Mouse (Mus musculus): ENCODE results near the gene Krt39. TPM values are rescaled to one million over a fixed set of nuclear protein-coding genes. Genes with fewer than 3 reads are reported as not detected.

The Krt39 gene
- polyA plus RNA-seq (2012; rRNA removed): not detected in 2 replicates

DNA sequence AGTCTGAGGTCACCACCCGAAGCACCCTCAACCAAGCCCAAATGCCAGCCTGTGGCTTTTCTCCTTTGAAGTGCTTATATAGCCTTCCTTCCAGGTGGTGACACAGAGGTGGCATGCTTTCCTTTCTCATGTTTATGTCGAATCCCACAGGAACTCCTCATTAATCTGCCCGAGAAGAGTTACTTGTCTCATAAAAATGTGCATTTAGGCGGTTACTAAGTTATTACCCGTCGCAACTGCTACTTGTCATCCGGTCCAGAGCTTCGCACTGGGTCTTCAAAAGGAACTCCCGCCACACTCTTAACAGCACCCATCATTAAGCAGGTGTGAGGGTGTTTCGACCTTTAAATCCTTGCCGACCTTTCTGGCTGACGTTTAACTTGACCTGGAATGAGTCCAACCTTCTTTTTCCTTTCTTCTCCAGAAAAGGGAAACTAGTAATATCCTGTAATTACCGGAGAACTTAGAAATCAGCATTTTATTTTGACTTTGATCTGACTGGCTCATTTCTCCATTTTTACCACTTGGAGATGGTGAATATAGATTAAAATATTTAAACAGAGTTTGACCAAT, at the start of gene Krt39:
Krt39 (minus strand) TSS at position 51 of the 573 bp plus-strand sequence.
- H3K4me3 ChIP-seq (ENCODE audit: low read depth, low read length): no peak within 1 kb of the TSS
- H3K4me1 ChIP-seq (ENCODE audit: control insufficient read depth, insufficient read depth, insufficient read length, low read length): no peaks in the 10 kb centered on the region
- TF ChIP-seq CTCF (IDR thresholded peaks at IDR 0.05; ENCODE audit: extremely low read depth, insufficient read length, insufficient replicate concordance, low read depth, low read length) (no peak), POLR2A (IDR thresholded peaks at IDR 0.05; ENCODE audit: low read depth, low read length) (no peak)
- H3K27me3 ChIP-seq (ENCODE audit: control insufficient read depth, insufficient read depth, low read length): no peaks in the 10 kb centered on the region
- H3K36me3 ChIP-seq (ENCODE audit: control insufficient read depth, insufficient read depth, low read length): no peaks in the 10 kb centered on the region
- WGBS: 19% methylated on average over 13 of the region's 13 CpGs
- H3K27ac ChIP-seq (ENCODE audit: insufficient read depth, low read depth, low read length): no peak within 1 kb of the TSS

DNA sequence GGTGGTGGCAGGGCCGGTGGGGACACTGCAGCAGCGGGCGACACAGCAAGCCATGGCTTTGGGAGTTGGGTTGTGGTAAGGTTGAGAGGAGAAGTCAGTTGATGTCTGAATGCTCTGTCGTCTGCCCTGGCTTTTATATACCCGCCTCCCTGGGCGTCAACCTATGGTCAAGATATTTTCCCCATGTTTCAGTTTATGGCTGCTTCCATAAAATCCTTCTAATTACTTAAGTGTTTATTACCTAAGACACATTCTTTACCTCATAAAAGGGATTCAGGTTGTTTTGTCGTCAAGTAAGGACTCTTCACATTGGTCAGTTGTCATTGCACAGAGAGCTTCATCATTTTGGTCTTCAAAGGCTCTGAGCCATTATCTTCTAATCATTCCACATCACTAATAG, 45.4 kb upstream of the Krt39 start, which contains the start of gene Krtap3-1:
Krtap3-1 (minus strand) TSS at position 101 of the 400 bp plus-strand sequence.
- 63% methylated on average over 7 of the region's 7 CpGs for WGBS
- TF ChIP-seq CTCF (IDR thresholded peaks at IDR 0.05; ENCODE audit: extremely low read depth, insufficient read length, insufficient replicate concordance, low read depth, low read length) (no peak), POLR2A (IDR thresholded peaks at IDR 0.05; ENCODE audit: low read depth, low read length) (no peak)
- peaks cover 7% of the 10 kb centered on the region; the same call in 1 of the 2 replicates for H3K4me1 ChIP-seq (ENCODE audit: control insufficient read depth, insufficient read depth, insufficient read length, low read length)
- no peaks in the 10 kb centered on the region for H3K36me3 ChIP-seq (ENCODE audit: control insufficient read depth, insufficient read depth, low read length)
- no peaks in the 10 kb centered on the region for H3K27me3 ChIP-seq (ENCODE audit: control insufficient read depth, insufficient read depth, low read length)
- H3K4me3 ChIP-seq (ENCODE audit: low read depth, low read length): no peak within 1 kb of the TSS
- no peak within 1 kb of the TSS for H3K27ac ChIP-seq (ENCODE audit: insufficient read depth, low read depth, low read length)

DNA sequence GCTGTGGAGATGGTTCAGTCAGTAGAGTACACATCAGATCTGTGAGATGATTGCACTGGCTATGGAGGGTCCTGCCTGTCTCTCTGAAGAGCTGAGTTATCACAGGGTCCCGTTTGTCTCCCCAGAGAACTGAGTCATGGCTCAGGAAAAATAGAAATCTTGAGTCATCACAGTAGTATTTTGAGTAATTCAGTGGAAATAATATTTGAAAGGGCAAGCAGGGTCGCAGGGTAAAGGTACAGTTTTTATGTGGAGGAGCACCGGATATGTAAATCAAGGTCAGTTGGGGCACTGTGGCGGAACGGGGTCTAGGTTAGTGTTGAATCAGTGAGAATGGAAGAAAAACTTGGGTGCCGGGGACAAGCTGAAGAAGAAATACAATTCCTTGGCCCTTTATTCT, 41.4 kb upstream of the Krt39 start:
- peaks cover 4% of the 10 kb centered on the region; the same call in 1 of the 2 replicates for H3K4me1 ChIP-seq (ENCODE audit: control insufficient read depth, insufficient read depth, insufficient read length, low read length)
- 79% methylated on average over 6 of the region's 6 CpGs for WGBS
- H3K36me3 ChIP-seq (ENCODE audit: control insufficient read depth, insufficient read depth, low read length): no peaks in the 10 kb centered on the region
- H3K4me3 ChIP-seq (ENCODE audit: low read depth, low read length): no peak overlapping the region
- TF ChIP-seq POLR2A (IDR thresholded peaks at IDR 0.05; ENCODE audit: low read depth, low read length): no peak
- TF ChIP-seq CTCF (IDR thresholded peaks at IDR 0.05; ENCODE audit: extremely low read depth, insufficient read length, insufficient replicate concordance, low read depth, low read length): no peak
- H3K27ac ChIP-seq (ENCODE audit: insufficient read depth, low read depth, low read length): no peak overlapping the region
- H3K27me3 ChIP-seq (ENCODE audit: control insufficient read depth, insufficient read depth, low read length): no peaks in the 10 kb centered on the region

DNA sequence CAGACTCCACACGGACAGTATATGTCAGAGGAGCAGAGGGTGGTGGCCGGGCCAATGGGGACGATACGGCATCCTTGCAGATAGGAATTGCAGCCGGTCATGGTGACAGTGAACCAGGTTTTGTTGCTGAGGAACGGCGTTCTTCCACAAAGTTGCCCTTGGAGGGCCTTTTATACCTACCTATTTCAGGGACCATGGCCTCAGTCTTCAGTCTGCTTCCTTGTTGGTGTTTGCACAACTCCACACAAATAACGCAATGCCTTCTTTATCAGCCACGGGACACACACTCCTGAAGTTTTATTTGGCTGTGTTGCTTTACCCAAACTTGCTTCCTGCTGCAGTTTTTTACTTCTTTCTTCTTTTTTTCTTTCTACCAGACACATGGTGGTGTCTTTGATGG, 38.2 kb upstream of the Krt39 start, which contains the start of gene Gm11939:
Gm11939 (minus strand) TSS at position 101 of the 400 bp plus-strand sequence.
- Histone ChIP-seq H3K4me1 (ENCODE audit: control insufficient read depth, insufficient read depth, insufficient read length, low read length) (no peaks in the 10 kb centered on the region; the same call in 1 of the 2 replicates), H3K27me3 (ENCODE audit: control insufficient read depth, insufficient read depth, low read length) (no peaks in the 10 kb centered on the region), H3K36me3 (ENCODE audit: control insufficient read depth, insufficient read depth, low read length) (no peaks in the 10 kb centered on the region), H3K27ac (ENCODE audit: insufficient read depth, low read depth, low read length) (no peak within 1 kb of the TSS), H3K4me3 (ENCODE audit: low read depth, low read length) (no peak within 1 kb of the TSS)
- 68% methylated on average over 9 of the region's 9 CpGs for WGBS
- TF ChIP-seq CTCF (IDR thresholded peaks at IDR 0.05; ENCODE audit: extremely low read depth, insufficient read length, insufficient replicate concordance, low read depth, low read length) (no peak), POLR2A (IDR thresholded peaks at IDR 0.05; ENCODE audit: low read depth, low read length) (no peak)

DNA sequence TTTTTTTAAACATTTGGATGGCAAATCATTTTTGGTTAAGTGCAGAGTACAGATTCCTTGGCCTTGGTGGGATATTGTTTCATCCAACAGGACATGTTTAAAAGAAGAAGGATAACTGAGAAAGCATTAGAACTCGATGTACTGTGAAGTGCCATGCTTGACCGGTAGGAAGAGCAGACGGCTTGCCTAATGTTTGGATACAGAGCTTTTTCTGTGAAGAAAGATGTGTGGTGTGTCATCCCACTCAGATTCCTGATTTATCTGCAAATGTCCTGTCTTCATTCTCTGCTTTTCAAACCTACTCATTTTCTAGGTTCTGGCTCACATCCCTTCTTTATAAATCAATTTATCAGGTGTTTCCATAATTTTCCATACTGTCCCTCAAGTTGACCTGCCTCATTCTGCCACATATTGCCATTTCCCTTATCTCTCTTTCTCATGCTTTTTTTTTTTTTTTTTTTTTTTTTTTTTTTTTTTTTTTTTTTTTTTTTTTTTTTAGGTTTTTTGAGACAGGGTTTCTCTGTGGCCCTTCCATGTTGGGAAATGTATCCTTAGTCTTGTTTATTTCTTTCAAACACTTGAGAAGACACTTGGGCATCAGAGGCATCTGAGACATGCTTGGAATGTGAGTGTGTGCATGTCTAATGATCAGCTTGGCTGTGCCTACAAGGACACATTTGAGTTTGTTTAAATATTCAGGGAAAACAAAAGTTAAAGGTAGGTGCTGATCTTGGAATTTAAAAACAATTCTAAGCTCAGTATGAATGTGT, 37.0 kb upstream of the Krt39 start:
- Histone ChIP-seq H3K36me3 (ENCODE audit: control insufficient read depth, insufficient read depth, low read length) (no peaks in the 10 kb centered on the region), H3K27ac (ENCODE audit: insufficient read depth, low read depth, low read length) (no peak overlapping the region), H3K4me1 (ENCODE audit: control insufficient read depth, insufficient read depth, insufficient read length, low read length) (peaks cover 2% of the 10 kb centered on the region; the same call in 1 of the 2 replicates), H3K4me3 (ENCODE audit: low read depth, low read length) (no peak overlapping the region), H3K27me3 (ENCODE audit: control insufficient read depth, insufficient read depth, low read length) (no peaks in the 10 kb centered on the region)
- 86% methylated on average over 3 of the region's 3 CpGs for WGBS
- no peak for TF ChIP-seq POLR2A (IDR thresholded peaks at IDR 0.05; ENCODE audit: low read depth, low read length)
- no peak for TF ChIP-seq CTCF (IDR thresholded peaks at IDR 0.05; ENCODE audit: extremely low read depth, insufficient read length, insufficient replicate concordance, low read depth, low read length)

DNA sequence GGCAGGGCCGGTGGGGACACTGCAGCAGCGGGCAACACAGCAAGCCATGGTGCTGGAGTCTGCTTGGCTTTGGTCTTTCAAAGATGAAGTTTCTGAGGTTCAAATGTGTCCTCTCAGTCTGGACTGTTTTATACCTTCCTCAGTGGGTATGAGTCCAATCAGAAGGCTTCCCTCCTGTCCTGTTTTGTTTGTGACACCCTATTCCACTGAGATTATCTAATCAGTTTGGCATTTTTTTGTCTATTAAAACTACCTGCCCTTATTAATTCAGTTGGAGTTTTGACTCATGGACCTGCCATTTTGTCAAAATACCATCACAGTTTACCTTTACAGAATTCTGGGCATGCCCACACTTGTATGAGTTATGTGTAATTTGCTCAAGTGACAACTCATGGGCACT, 35.6 kb upstream of the Krt39 start, which contains the start of gene Krtap3-2:
Krtap3-2 (minus strand) TSS at position 101 of the 400 bp plus-strand sequence.
- WGBS: 90% methylated on average over 2 of the region's 2 CpGs
- TF ChIP-seq CTCF (IDR thresholded peaks at IDR 0.05; ENCODE audit: extremely low read depth, insufficient read length, insufficient replicate concordance, low read depth, low read length) (no peak), POLR2A (IDR thresholded peaks at IDR 0.05; ENCODE audit: low read depth, low read length) (no peak)
- no peak within 1 kb of the TSS for H3K27ac ChIP-seq (ENCODE audit: insufficient read depth, low read depth, low read length)

DNA sequence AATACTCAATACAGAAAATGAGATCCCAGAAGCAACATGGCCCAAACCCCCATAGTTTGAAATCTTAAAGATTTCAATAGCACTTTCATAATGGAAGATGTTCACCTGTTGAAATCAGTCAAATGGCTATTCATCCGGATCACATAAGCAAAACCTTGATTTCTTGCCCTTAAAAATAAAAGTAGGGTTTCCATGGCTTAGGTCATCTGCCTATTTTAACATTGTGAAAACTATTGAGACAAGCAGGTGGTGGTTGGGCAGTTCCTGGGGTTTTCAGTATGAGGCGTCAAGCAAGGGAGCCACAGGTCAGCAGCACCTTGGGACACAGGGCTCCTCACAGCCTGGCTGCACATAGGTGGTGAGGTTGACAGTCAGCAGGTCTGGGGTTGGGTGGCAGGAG, 35.1 kb upstream of the Krt39 start:
- Histone ChIP-seq H3K27me3 (ENCODE audit: control insufficient read depth, insufficient read depth, low read length) (no peaks in the 10 kb centered on the region), H3K4me3 (ENCODE audit: low read depth, low read length) (no peak overlapping the region), H3K27ac (ENCODE audit: insufficient read depth, low read depth, low read length) (no peak overlapping the region), H3K36me3 (ENCODE audit: control insufficient read depth, insufficient read depth, low read length) (no peaks in the 10 kb centered on the region), H3K4me1 (ENCODE audit: control insufficient read depth, insufficient read depth, insufficient read length, low read length) (peaks cover 2% of the 10 kb centered on the region; the same call in 1 of the 2 replicates)
- TF ChIP-seq CTCF (IDR thresholded peaks at IDR 0.05; ENCODE audit: extremely low read depth, insufficient read length, insufficient replicate concordance, low read depth, low read length) (no peak), POLR2A (IDR thresholded peaks at IDR 0.05; ENCODE audit: low read depth, low read length) (no peak)
- WGBS: 92% methylated on average over 2 of the region's 2 CpGs

More for the DNA sequence above, 35.6 kb upstream of the Krt39 start, which contains the start of gene Krtap3-2:
- Histone ChIP-seq H3K27me3 (ENCODE audit: control insufficient read depth, insufficient read depth, low read length) (no peaks in the 10 kb centered on the region), H3K4me3 (ENCODE audit: low read depth, low read length) (no peak within 1 kb of the TSS), H3K36me3 (ENCODE audit: control insufficient read depth, insufficient read depth, low read length) (no peaks in the 10 kb centered on the region), H3K4me1 (ENCODE audit: control insufficient read depth, insufficient read depth, insufficient read length, low read length) (peaks cover 2% of the 10 kb centered on the region; the same call in 1 of the 2 replicates)

Measured in small intestine, adult 2 months (tissue).